Mouse (Mus musculus): ENCODE results near the gene Prkcz. TPM values are rescaled to one million over a fixed set of nuclear protein-coding genes. Genes with fewer than 3 reads are reported as not detected.

The Prkcz gene
- polyA plus RNA-seq, 1 experiment from 2014 or later = 11.3 TPM

- DNase-seq (ENCODE audit: low spot score) (no peak), ATAC-seq (ENCODE audit: low FRiP score, low TSS enrichment) (no peak)
- no peaks in the 10 kb centered on the region for H3K36me3 ChIP-seq (ENCODE audit: control insufficient read depth, insufficient read depth, low read length)
- H3K9ac ChIP-seq (ENCODE audit: low read length) = no peak overlapping the region
- H3K9me3 ChIP-seq (ENCODE audit: control insufficient read depth, low read length) = no peaks in the 10 kb centered on the region
- no peaks in the 10 kb centered on the region for H3K4me1 ChIP-seq (replicated peaks; ENCODE audit: control insufficient read depth, insufficient read depth)
- no peak overlapping the region for H3K4me2 ChIP-seq (replicated peaks; ENCODE audit: low read depth)
- no peak overlapping the region for H3K27ac ChIP-seq (replicated peaks)
- no peak overlapping the region for H3K4me3 ChIP-seq (ENCODE audit: low read depth, low read length)
- H3K27me3 ChIP-seq (ENCODE audit: control insufficient read depth, insufficient read depth, low read length) = no peaks in the 10 kb centered on the region
- WGBS = 40% methylated on average over 3 of the region's 3 CpGs
- TF ChIP-seq CTCF (IDR thresholded peaks at IDR 0.05; ENCODE audit: low read depth) = no peak
- no peak for TF ChIP-seq EP300 (optimal IDR thresholded peaks at IDR 0.05)
Observed at GRCm38 (mm10) chr4:155274851-155275250, 86.3 kb downstream of the Prkcz start.

- no peak for DNase-seq (ENCODE audit: low spot score)
- Histone ChIP-seq H3K9ac (ENCODE audit: low read length) (no peak overlapping the region), H3K27me3 (ENCODE audit: control insufficient read depth, insufficient read depth, low read length) (no peaks in the 10 kb centered on the region), H3K4me1 (replicated peaks; ENCODE audit: control insufficient read depth, insufficient read depth) (no peaks in the 10 kb centered on the region), H3K4me3 (ENCODE audit: low read depth, low read length) (no peak overlapping the region), H3K4me2 (replicated peaks; ENCODE audit: low read depth) (no peak overlapping the region), H3K9me3 (ENCODE audit: control insufficient read depth, low read length) (no peaks in the 10 kb centered on the region), H3K36me3 (ENCODE audit: control insufficient read depth, insufficient read depth, low read length) (no peaks in the 10 kb centered on the region), H3K27ac (replicated peaks) (no peak overlapping the region)
- WGBS = 42% methylated on average over 5 of the region's 5 CpGs
- no peak for ATAC-seq (ENCODE audit: low FRiP score, low TSS enrichment)
- no peak for TF ChIP-seq EP300 (optimal IDR thresholded peaks at IDR 0.05)
- TF ChIP-seq CTCF (IDR thresholded peaks at IDR 0.05; ENCODE audit: low read depth) = no peak
Observed at GRCm38 (mm10) chr4:155274451-155274850, 86.7 kb downstream of the Prkcz start.

- WGBS = 23% methylated on average over 5 of the region's 5 CpGs
- peak; percentile 45; the same call in 1 of the 2 replicates for ATAC-seq (ENCODE audit: low FRiP score, low TSS enrichment)
- TF ChIP-seq EP300 (optimal IDR thresholded peaks at IDR 0.05) = no peak
- TF ChIP-seq CTCF (IDR thresholded peaks at IDR 0.05; ENCODE audit: low read depth) = peak; percentile 78
- H3K9ac ChIP-seq (ENCODE audit: low read length) = no peak overlapping the region
- H3K9me3 ChIP-seq (ENCODE audit: control insufficient read depth, low read length) = no peaks in the 10 kb centered on the region
- DNase-seq (ENCODE audit: low spot score) = peak; percentile 71
- no peaks in the 10 kb centered on the region for H3K27me3 ChIP-seq (ENCODE audit: control insufficient read depth, insufficient read depth, low read length)
- H3K4me3 ChIP-seq (ENCODE audit: low read depth, low read length) = no peak overlapping the region
- H3K4me1 ChIP-seq (replicated peaks; ENCODE audit: control insufficient read depth, insufficient read depth) = peaks cover 3% of the 10 kb centered on the region; the same call in 1 of the 2 replicates
- H3K36me3 ChIP-seq (ENCODE audit: control insufficient read depth, insufficient read depth, low read length) = no peaks in the 10 kb centered on the region
- H3K27ac ChIP-seq (replicated peaks) = no peak overlapping the region
- H3K4me2 ChIP-seq (replicated peaks; ENCODE audit: low read depth) = no peak overlapping the region
Observed at GRCm38 (mm10) chr4:155268382-155268781, 92.8 kb downstream of the Prkcz start.

GRCm38 (mm10) chr4:155267639-155268175, 93.5 kb downstream of the Prkcz start:
- Histone ChIP-seq H3K9me3 (ENCODE audit: control insufficient read depth, low read length) (no peaks in the 10 kb centered on the region), H3K27me3 (ENCODE audit: control insufficient read depth, insufficient read depth, low read length) (no peaks in the 10 kb centered on the region), H3K27ac (replicated peaks) (0 out of 2 replicates have a peak overlapping the region, but pooled peaks have one; percentile 30), H3K4me3 (ENCODE audit: low read depth, low read length) (no peak overlapping the region), H3K4me2 (replicated peaks; ENCODE audit: low read depth) (no peak overlapping the region), H3K36me3 (ENCODE audit: control insufficient read depth, insufficient read depth, low read length) (no peaks in the 10 kb centered on the region), H3K9ac (ENCODE audit: low read length) (no peak overlapping the region), H3K4me1 (replicated peaks; ENCODE audit: control insufficient read depth, insufficient read depth) (peaks cover 3% of the 10 kb centered on the region; the same call in 1 of the 2 replicates)
- ATAC-seq (ENCODE audit: low FRiP score, low TSS enrichment) (peak; percentile 28; the same call in 1 of the 2 replicates), DNase-seq (ENCODE audit: low spot score) (no peak)
- WGBS = 51% methylated on average over 12 of the region's 12 CpGs
- TF ChIP-seq EP300 (optimal IDR thresholded peaks at IDR 0.05) = no peak
- TF ChIP-seq CTCF (IDR thresholded peaks at IDR 0.05; ENCODE audit: low read depth) = no peak

- H3K9ac ChIP-seq (ENCODE audit: low read length) = no peak overlapping the region
- no peak overlapping the region for H3K4me2 ChIP-seq (replicated peaks; ENCODE audit: low read depth)
- H3K4me3 ChIP-seq (ENCODE audit: low read depth, low read length) = no peak overlapping the region
- TF ChIP-seq CTCF (IDR thresholded peaks at IDR 0.05; ENCODE audit: low read depth) (no peak), EP300 (optimal IDR thresholded peaks at IDR 0.05) (no peak)
- H3K9me3 ChIP-seq (ENCODE audit: control insufficient read depth, low read length) = no peaks in the 10 kb centered on the region
- 0 out of 2 replicates have a peak overlapping the region, but pooled peaks have one; percentile 30 for H3K27ac ChIP-seq (replicated peaks)
- H3K36me3 ChIP-seq (ENCODE audit: control insufficient read depth, insufficient read depth, low read length) = no peaks in the 10 kb centered on the region
- WGBS = 29% methylated on average over 7 of the region's 7 CpGs
- H3K27me3 ChIP-seq (ENCODE audit: control insufficient read depth, insufficient read depth, low read length) = no peaks in the 10 kb centered on the region
- DNase-seq (ENCODE audit: low spot score) = no peak
- H3K4me1 ChIP-seq (replicated peaks; ENCODE audit: control insufficient read depth, insufficient read depth) = peaks cover 3% of the 10 kb centered on the region; the same call in 1 of the 2 replicates
- no peak for ATAC-seq (ENCODE audit: low FRiP score, low TSS enrichment)
Observed at GRCm38 (mm10) chr4:155267047-155267543, 94.1 kb downstream of the Prkcz start.
